Mouse (Mus musculus): ENCODE results near the gene Mrpl19. TPM values are rescaled to one million over a fixed set of nuclear protein-coding genes. Genes with fewer than 3 reads are reported as not detected.

Mrpl19 gene
- polyA plus RNA-seq (2012; rRNA removed) = 6.8 and 7.5 TPM in 2 replicates

DNA sequence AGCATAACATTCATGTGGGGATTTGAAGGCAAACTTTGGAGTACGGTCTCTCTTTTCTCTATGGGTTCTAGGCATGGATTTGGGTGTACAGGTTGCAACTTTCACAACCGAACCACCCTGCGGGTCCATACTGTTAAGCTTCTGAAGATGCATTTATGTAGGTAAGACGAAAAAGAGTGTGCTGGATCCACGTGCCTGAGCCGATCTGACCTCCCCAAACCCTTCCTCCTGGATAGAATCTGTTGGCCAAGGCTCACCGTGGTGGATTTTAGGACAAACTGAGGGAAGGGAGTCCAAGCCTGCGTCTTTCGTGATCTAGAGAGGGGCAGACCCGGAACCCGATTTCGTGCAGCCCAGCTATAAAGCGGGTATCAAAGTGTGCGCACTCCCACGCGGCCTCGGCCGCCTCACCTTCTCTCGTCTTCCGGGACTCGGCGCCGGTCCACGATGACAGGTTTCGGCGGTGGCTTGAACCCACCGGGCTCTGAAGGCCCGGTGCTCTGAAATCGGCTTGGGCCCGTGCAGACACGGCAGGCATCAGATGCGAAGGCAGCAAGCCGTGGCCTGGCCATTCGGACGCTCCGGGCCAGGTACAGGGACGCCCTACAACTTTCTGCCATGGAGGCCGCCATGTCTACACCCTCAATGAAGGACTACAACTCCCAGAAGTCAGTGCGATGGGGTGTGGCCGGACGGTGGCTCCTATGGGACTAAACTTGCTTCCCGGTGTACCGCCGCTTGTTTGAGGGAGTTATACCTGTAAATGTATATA, at the start of gene Mrpl19:
Gene Mrpl19, minus strand, starts transcription at position 663 of the 772 bp plus-strand sequence.

GRCm38 (mm10) chr6:81923523-81924142, 42.1 kb downstream of the Mrpl19 start, which contains the start of gene Gcfc2:
TSS of gene Gcfc2 (plus strand) at chr6:81923669.

Other genes starting within 250 kb of the Mrpl19 start
- gene Gcfc2, start 42.3 kb downstream of the Mrpl19 start, polyA plus RNA-seq (2012; rRNA removed) = 4.2 and 4.7 TPM in 2 replicates
- 2.8 and 3.1 TPM in 2 replicates for gene Eva1a, start 75.1 kb upstream of the Mrpl19 start, polyA plus RNA-seq (2012; rRNA removed)

All from liver, embryonic 14 days (tissue).